Mouse (Mus musculus): ENCODE data around the gene Gm10260. TPM values are rescaled to one million over a fixed set of nuclear protein-coding genes. Genes with fewer than 3 reads are reported as not detected.

The Gm10260 gene
- polyA plus RNA-seq (2017; shearing (Covaris generic)) = 1.9 TPM

DNA sequence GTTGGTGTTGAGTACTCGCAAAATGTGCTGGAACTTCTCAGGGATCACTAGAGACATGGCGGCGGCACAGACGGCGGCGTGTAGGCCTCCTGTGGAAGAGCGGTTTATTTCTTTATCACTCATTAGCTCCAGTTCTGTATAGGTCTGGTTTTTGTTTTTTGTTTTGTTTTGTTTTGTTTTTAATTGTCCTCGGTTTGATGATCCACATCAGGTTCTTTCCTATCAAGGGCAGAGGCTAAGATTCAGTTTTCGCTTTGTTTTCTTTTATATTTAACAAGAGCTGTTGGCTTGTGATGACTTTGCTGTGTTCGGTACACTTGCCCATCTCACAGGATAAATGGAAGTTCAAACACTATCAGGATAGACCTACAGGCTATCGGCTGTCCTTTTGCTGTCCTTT lies at the start of gene Gm10260:
Gene Gm10260, minus strand, starts transcription at position 101 of the 400 bp plus-strand sequence.

Data from effector memory CD4-positive, alpha-beta T cell, adult 7 months (primary cell).